Mouse (Mus musculus): ENCODE measurements around the gene Gars. TPM values are rescaled to one million over a fixed set of nuclear protein-coding genes. Genes with fewer than 3 reads are reported as not detected.

The Gars gene
- polyA plus RNA-seq, 1 experiment from 2014 or later, result 203 TPM

- Histone ChIP-seq H3K27ac (peak overlapping the region; percentile 63; the same call in 1 of the 2 replicates), H3K36me3 (replicated peaks) (no peaks in the 10 kb centered on the region), H3K9ac (no peak overlapping the region), H3K4me1 (peaks cover 14% of the 10 kb centered on the region), H3K4me3 (replicated peaks) (peak overlapping the region; percentile 19; the same call in 1 of the 2 replicates), H3K9me3 (0 out of 2 replicates have a peak, but pooled peaks cover 4% of the 10 kb centered on the region), H3K4me2 (peak overlapping the region; percentile 43), H3K27me3 (peaks cover 87% of the 10 kb centered on the region)
- 58% methylated on average over 4 of the region's 4 CpGs for WGBS
- no peak for ATAC-seq (ENCODE audit: low FRiP score)
These were observed 27.3 kb upstream of the Gars start for GRCm38 (mm10) chr6:55010330-55011091.

DNA sequence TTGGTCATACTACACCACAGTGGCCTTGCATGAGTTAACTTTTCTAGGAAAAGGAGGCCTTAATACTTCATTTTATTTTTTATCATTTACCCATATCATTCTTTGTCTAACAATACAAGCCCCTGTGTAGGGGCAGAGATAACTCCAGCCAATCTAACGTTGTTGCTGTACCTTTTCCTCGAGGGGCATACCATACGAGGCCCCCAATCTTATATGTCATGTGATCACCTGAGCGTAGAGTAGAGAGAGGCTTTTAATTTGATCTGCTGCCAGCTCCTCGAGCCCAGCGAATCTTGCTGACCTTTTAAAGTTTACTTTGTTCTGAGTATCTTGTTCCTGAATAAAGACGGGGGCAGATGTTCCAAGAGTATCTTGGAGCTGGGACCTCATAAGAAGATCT lies 25.3 kb upstream of the Gars start:
- H3K27ac ChIP-seq, result no peak overlapping the region
- H3K9ac ChIP-seq, result no peak overlapping the region
- WGBS, result 86% methylated on average over 7 of the region's 7 CpGs
- H3K36me3 ChIP-seq (replicated peaks), result no peaks in the 10 kb centered on the region
- no peak for ATAC-seq (ENCODE audit: low FRiP score)
- peaks cover 84% of the 10 kb centered on the region for H3K27me3 ChIP-seq
- peaks cover 17% of the 10 kb centered on the region for H3K4me1 ChIP-seq
- H3K9me3 ChIP-seq, result 0 out of 2 replicates have a peak, but pooled peaks cover 4% of the 10 kb centered on the region
- H3K4me3 ChIP-seq (replicated peaks), result no peak overlapping the region
- H3K4me2 ChIP-seq, result no peak overlapping the region

DNA sequence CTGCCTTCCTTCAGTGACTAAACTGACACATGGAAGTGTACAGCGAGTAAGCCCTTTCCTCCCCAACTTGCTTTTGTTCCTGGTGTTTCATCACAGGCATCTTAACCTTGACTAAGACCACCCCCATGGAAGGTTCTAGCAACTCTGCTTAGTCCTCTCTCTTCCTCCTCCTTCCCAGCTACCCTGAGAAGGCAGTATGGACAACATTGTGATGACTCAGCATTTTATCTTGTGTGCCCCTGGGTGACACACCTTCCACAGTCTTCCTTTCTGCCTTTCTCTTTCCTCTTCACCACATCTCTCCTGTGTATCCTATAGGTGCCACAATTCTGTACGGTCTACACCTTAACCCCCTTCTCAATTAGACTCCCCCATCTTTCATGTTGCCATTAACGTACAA lies 23.6 kb upstream of the Gars start:
- ATAC-seq (ENCODE audit: low FRiP score), result no peak
- H3K9me3 ChIP-seq, result 0 out of 2 replicates have a peak, but pooled peaks cover 4% of the 10 kb centered on the region
- H3K27ac ChIP-seq, result no peak overlapping the region
- H3K27me3 ChIP-seq, result peaks cover 84% of the 10 kb centered on the region
- H3K36me3 ChIP-seq (replicated peaks), result no peaks in the 10 kb centered on the region
- H3K4me1 ChIP-seq, result peaks cover 17% of the 10 kb centered on the region
- no peak overlapping the region for H3K9ac ChIP-seq
- H3K4me3 ChIP-seq (replicated peaks), result no peak overlapping the region
- 93% methylated on average over 3 of the region's 3 CpGs for WGBS
- H3K4me2 ChIP-seq, result no peak overlapping the region

DNA sequence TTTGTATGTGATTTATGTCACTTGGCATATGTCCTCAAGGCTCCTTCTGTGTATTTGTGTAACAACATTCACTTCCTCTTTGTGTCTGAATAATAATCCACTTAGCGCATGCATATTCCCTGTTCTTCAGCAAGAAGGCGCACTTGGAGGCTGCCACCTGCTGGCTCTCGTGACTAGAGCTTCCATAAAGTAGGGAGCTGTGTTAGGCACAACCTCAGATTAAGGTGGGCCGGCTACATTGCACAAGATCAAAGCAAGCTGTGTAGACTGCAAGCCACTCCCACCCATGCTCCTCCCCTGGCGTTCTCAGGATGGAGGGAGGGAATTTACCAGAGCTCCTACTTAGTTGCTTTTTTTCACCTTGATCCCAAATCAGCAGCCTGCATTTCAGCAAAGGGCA lies 21.6 kb upstream of the Gars start:
- Histone ChIP-seq H3K9ac (no peak overlapping the region), H3K9me3 (0 out of 2 replicates have a peak, but pooled peaks cover 4% of the 10 kb centered on the region), H3K27ac (no peak overlapping the region), H3K27me3 (peaks cover 66% of the 10 kb centered on the region), H3K36me3 (replicated peaks) (no peaks in the 10 kb centered on the region), H3K4me2 (no peak overlapping the region), H3K4me3 (replicated peaks) (no peak overlapping the region), H3K4me1 (peaks cover 3% of the 10 kb centered on the region; the same call in 1 of the 2 replicates)
- no peak for ATAC-seq (ENCODE audit: low FRiP score)
- 22% methylated on average over 5 of the region's 5 CpGs for WGBS

DNA sequence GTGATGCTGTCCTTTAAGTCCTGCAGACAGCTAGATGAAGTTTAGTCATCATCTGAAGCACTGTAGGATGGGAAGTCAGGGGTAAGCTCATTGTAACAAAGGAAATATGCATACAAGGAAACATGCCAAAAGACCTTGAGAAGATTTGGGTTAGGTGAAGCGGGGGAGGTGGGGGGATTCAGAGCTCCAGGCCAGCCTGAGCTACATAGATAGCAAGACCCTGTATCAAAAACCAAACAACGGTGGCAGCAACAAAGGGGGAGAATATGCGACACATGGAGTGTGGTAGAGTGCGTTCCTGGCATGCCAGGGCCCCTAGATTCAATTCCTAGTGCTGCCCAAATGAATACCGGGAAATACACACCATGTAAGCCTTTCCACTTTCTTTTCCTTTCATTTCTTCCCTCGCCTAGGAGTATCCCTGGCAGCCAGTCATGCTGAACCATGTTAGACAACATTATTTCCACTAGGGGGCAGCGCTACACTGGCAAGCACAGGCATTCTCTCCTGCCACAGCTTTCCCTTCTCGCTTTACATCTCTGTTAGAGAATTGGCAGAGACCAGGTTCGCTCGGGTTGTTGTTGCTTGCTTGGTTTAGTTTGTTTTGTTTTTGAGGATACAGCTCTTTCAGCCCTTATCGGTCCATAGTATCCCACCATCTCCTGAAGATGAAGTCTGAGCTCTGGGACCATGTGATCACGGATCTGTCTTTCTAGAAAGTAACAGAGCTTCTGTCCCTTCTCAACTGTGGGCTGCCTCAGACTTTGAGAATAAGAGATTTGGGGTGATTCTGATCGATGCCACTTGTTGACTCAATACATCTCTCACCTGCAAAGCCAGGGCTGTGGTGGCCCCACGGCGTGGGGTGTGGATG lies 20.9 kb upstream of the Gars start:
- peak; percentile 60; the same call in 1 of the 2 replicates for ATAC-seq (ENCODE audit: low FRiP score)
- peaks cover 3% of the 10 kb centered on the region; the same call in 1 of the 2 replicates for H3K4me1 ChIP-seq
- 0 out of 2 replicates have a peak overlapping the region, but pooled peaks have one; percentile 0 for H3K4me2 ChIP-seq
- WGBS, result 29% methylated on average over 15 of the region's 15 CpGs
- no peak overlapping the region for H3K27ac ChIP-seq
- H3K9me3 ChIP-seq, result 0 out of 2 replicates have a peak, but pooled peaks cover 4% of the 10 kb centered on the region
- no peak overlapping the region for H3K4me3 ChIP-seq (replicated peaks)
- H3K36me3 ChIP-seq (replicated peaks), result no peaks in the 10 kb centered on the region
- H3K27me3 ChIP-seq, result peaks cover 60% of the 10 kb centered on the region
- H3K9ac ChIP-seq, result no peak overlapping the region

- peaks cover 46% of the 10 kb centered on the region for H3K27me3 ChIP-seq
- H3K4me1 ChIP-seq, result peaks cover 3% of the 10 kb centered on the region; the same call in 1 of the 2 replicates
- WGBS, result 53% methylated on average over 2 of the region's 2 CpGs
- no peak overlapping the region for H3K27ac ChIP-seq
- no peak overlapping the region for H3K4me2 ChIP-seq
- H3K9me3 ChIP-seq, result 0 out of 2 replicates have a peak, but pooled peaks cover 4% of the 10 kb centered on the region
- ATAC-seq (ENCODE audit: low FRiP score), result no peak
- no peaks in the 10 kb centered on the region for H3K36me3 ChIP-seq (replicated peaks)
- no peak overlapping the region for H3K9ac ChIP-seq
- H3K4me3 ChIP-seq (replicated peaks), result no peak overlapping the region
These were observed 19.4 kb upstream of the Gars start for GRCm38 (mm10) chr6:55018417-55018816.

- Histone ChIP-seq H3K9me3 (no peaks in the 10 kb centered on the region), H3K27ac (no peak overlapping the region), H3K4me3 (replicated peaks) (no peak overlapping the region), H3K4me2 (no peak overlapping the region), H3K36me3 (replicated peaks) (no peaks in the 10 kb centered on the region), H3K4me1 (no peaks in the 10 kb centered on the region), H3K9ac (no peak overlapping the region), H3K27me3 (peaks cover 16% of the 10 kb centered on the region)
- ATAC-seq (ENCODE audit: low FRiP score), result no peak
- 88% methylated on average over 7 of the region's 7 CpGs for WGBS
These were observed 16.0 kb upstream of the Gars start for GRCm38 (mm10) chr6:55021806-55022205.

GRCm38 (mm10) chr6:55027642-55028041 lies 10.2 kb upstream of the Gars start:
- WGBS, result 80% methylated on average over 2 of the region's 2 CpGs
- no peaks in the 10 kb centered on the region for H3K9me3 ChIP-seq
- H3K9ac ChIP-seq, result no peak overlapping the region
- H3K27me3 ChIP-seq, result no peaks in the 10 kb centered on the region
- no peak overlapping the region for H3K27ac ChIP-seq
- no peak overlapping the region for H3K4me3 ChIP-seq (replicated peaks)
- H3K36me3 ChIP-seq (replicated peaks), result no peaks in the 10 kb centered on the region
- H3K4me2 ChIP-seq, result no peak overlapping the region
- no peaks in the 10 kb centered on the region for H3K4me1 ChIP-seq
- no peak for ATAC-seq (ENCODE audit: low FRiP score)

- no peak overlapping the region for H3K4me2 ChIP-seq
- H3K4me3 ChIP-seq (replicated peaks), result no peak overlapping the region
- H3K27me3 ChIP-seq, result no peaks in the 10 kb centered on the region
- H3K9me3 ChIP-seq, result no peaks in the 10 kb centered on the region
- H3K9ac ChIP-seq, result no peak overlapping the region
- 93% methylated on average over 4 of the region's 4 CpGs for WGBS
- peaks cover 20% of the 10 kb centered on the region for H3K4me1 ChIP-seq
- no peaks in the 10 kb centered on the region for H3K36me3 ChIP-seq (replicated peaks)
- ATAC-seq (ENCODE audit: low FRiP score), result no peak
- H3K27ac ChIP-seq, result no peak overlapping the region
These were observed 1.1 kb upstream of the Gars start for GRCm38 (mm10) chr6:55036731-55037130.

DNA sequence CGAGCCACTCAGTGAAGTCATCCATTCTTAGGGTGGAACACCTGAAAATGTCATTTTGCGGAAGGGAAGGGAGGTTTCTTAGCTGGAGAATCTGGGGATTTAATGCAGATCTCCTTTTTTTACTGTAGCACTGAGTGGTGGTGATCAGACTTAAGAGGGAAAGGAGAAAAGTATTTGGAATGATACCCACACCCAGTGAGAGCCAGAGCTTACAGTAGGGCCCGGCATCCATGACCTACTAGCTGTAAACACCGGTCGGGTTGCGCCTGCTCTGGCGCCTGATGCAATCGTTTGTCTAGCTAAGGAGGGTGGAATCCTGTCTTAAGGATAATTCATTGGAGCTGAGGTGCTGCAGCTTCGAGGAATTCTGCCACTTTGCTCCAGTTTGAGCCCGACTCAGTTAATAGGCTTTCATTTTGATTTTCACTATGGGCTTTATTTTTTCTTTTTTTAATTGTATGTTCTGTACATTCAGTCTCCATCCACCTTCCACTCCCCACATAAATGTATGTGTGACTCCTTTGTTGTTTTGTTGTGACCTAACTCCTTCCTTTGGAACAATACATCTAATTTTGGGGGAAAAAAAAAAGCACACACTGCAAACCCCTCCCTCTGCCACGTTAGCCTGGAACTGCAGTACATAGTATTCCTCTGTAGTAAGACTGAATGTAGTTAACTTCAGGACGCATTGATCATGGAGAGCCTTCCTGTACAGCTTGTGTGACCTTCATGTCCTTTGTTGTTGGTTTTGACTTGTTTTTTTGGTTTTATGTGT lies 1.1 kb downstream of the Gars start:
- Histone ChIP-seq H3K4me3 (replicated peaks) (peak overlapping the region; percentile 93), H3K27ac (peak overlapping the region; percentile 95), H3K27me3 (no peaks in the 10 kb centered on the region), H3K9ac (peak overlapping the region; percentile 88), H3K4me2 (peak overlapping the region; percentile 68), H3K9me3 (no peaks in the 10 kb centered on the region), H3K4me1 (peaks cover 25% of the 10 kb centered on the region), H3K36me3 (replicated peaks) (no peaks in the 10 kb centered on the region)
- WGBS, result 2% methylated on average over 12 of the region's 12 CpGs
- 0 out of 2 replicates have a peak, but pooled peaks have one; percentile 25 for ATAC-seq (ENCODE audit: low FRiP score)

GRCm38 (mm10) chr6:55039446-55039783 lies 1.6 kb downstream of the Gars start:
- Histone ChIP-seq H3K9me3 (no peaks in the 10 kb centered on the region), H3K27me3 (no peaks in the 10 kb centered on the region), H3K9ac (no peak overlapping the region), H3K36me3 (replicated peaks) (no peaks in the 10 kb centered on the region), H3K4me1 (peaks cover 25% of the 10 kb centered on the region), H3K27ac (no peak overlapping the region), H3K4me3 (replicated peaks) (peak overlapping the region; percentile 93), H3K4me2 (peak overlapping the region; percentile 68)
- ATAC-seq (ENCODE audit: low FRiP score), result no peak
- 81% methylated on average over 6 of the region's 6 CpGs for WGBS

DNA sequence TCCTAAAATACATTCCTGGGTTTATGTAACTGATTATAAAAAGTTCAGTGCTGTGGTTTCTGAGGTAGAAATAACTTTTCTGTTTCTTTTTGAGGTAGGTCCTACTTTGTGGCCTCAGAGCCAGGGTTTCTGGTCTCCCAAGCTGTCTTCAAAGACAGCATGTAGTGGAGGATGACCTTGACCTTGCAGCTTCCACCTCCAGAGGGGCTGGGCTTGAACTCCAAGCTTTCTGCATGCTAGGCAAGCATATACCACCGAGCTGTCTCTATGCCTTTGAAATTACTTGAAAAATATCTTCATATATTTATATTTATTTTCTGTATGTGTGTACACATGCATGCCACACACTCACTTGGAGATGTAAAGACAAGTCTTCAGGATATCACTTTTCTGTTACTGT lies 2.2 kb downstream of the Gars start:
- no peak overlapping the region for H3K4me3 ChIP-seq (replicated peaks)
- H3K27me3 ChIP-seq, result no peaks in the 10 kb centered on the region
- H3K27ac ChIP-seq, result no peak overlapping the region
- H3K36me3 ChIP-seq (replicated peaks), result no peaks in the 10 kb centered on the region
- no peak overlapping the region for H3K9ac ChIP-seq
- H3K4me1 ChIP-seq, result peaks cover 25% of the 10 kb centered on the region
- ATAC-seq (ENCODE audit: low FRiP score), result no peak
- no peak overlapping the region for H3K4me2 ChIP-seq
- WGBS, result 79% methylated on average over 1 of the region's 1 CpGs
- H3K9me3 ChIP-seq, result no peaks in the 10 kb centered on the region
